Mouse (Mus musculus): Measurements from ENCODE around the gene Gm20219.
"Not testable (repeated sequence)": the region's sequence is repeated elsewhere in the genome, so short reads cannot be mapped to it uniquely, and the experiment has no call there.

DNA sequence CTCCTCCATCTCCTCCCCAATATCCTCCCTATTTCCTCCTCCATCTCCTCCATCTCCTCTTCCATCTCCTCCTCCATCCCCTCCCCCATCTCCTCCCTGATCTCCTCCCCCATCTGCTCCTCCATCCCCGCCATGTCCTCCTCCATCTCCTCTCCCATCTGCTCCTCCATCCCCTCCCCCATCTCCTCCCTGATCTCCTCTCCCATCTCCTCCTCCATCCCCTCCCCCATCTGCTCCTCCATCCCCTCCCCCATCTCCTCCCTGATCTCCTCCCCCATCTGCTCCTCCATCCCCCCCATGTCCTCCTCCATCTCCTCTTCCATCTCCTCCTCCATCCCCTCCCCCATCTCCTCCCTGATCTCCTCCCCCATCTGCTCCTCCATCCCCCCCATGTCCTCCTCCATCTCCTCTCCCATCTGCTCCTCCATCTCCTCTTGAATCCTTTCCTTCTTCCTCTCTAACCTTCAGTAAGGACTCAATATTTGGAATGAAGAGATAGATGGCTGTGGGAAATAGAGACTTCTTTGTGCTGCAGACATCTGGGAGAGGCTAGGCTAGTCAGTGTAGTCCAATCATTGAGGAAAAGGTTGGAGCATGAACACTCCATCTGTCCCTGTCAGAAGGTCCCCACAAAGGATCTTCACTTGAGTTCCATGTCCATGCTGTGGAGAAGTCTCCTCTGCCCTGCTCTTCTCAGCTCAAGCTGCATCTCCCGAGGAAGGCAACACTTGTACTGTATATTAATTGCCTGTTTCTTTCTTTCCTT, 52.4 kb downstream of the Gm20219 start:
- TF ChIP-seq POLR2A (IDR thresholded peaks at IDR 0.05; ENCODE audit: borderline replicate concordance, extremely low read depth, insufficient read depth, insufficient read length, poor library complexity, severe bottlenecking); CTCF (IDR thresholded peaks at IDR 0.05; ENCODE audit: borderline replicate concordance, extremely low read depth, insufficient read depth, insufficient read length): not testable (repeated sequence)
